Mouse (Mus musculus) testis, adult 2 months (tissue): Measurements from ENCODE around the gene Smc2.

Source experiments
- CTCF ChIP-seq: fragments of 200-500 bp; IDR thresholded peaks from 2 replicates; pipeline ENCODE4 v1.5.1; 2012; ENCODE audit warnings: low read depth, mild to moderate bottlenecking, inconsistent platforms, low read length, moderate library complexity; ENCODE audit not compliant: control insufficient read depth, insufficient read depth, insufficient replicate concordance
- POLR2A ChIP-seq: fragments of 200-500 bp; IDR thresholded peaks from 2 replicates; pipeline ENCODE4 v1.6.1; 2012; ENCODE audit warnings: low read depth, mild to moderate bottlenecking, inconsistent platforms, low read length, moderate library complexity; ENCODE audit not compliant: control insufficient read depth

GRCm38 (mm10) chr4:52423653-52424052 is 15.4 kb upstream of the Smc2 start:
- TF ChIP-seq POLR2A (no peak), CTCF (no peak)
